Mouse (Mus musculus): ENCODE measurements around the gene Hmgb1.
"Not testable (repeated sequence)": the region's sequence is repeated elsewhere in the genome, so short reads cannot be mapped to it uniquely, and the experiment has no call there.

Hmgb1 gene

GRCm38 (mm10) chr5:149147386-149148000 lies 36.8 kb downstream of the Hmgb1 start:
- no peak for DNase-seq (ENCODE audit: low read depth, low spot score)

GRCm38 (mm10) chr5:149146691-149147090 lies 37.6 kb downstream of the Hmgb1 start:
- no peak for DNase-seq (ENCODE audit: low read depth, low spot score)

GRCm38 (mm10) chr5:149143766-149144375 lies 40.4 kb downstream of the Hmgb1 start:
- no peak for DNase-seq (ENCODE audit: low read depth, low spot score)

GRCm38 (mm10) chr5:149141155-149141554 lies 43.1 kb downstream of the Hmgb1 start:
- not testable (repeated sequence) for DNase-seq (ENCODE audit: low read depth, low spot score)

- no peak for DNase-seq (ENCODE audit: low read depth, low spot score)
Observed at GRCm38 (mm10) chr5:149140336-149140735, 44.0 kb downstream of the Hmgb1 start.

GRCm38 (mm10) chr5:149138087-149138486 lies 46.2 kb downstream of the Hmgb1 start:
- DNase-seq (ENCODE audit: low read depth, low spot score) = not testable (repeated sequence)

GRCm38 (mm10) chr5:149137447-149137846 lies 46.8 kb downstream of the Hmgb1 start:
- DNase-seq (ENCODE audit: low read depth, low spot score) = no peak

- no peak for DNase-seq (ENCODE audit: low read depth, low spot score)
Observed at GRCm38 (mm10) chr5:149136933-149137365, 47.3 kb downstream of the Hmgb1 start.

- DNase-seq (ENCODE audit: low read depth, low spot score) = no peak
Observed at GRCm38 (mm10) chr5:149135455-149136354, 48.6 kb downstream of the Hmgb1 start.

- no peak for DNase-seq (ENCODE audit: low read depth, low spot score)
Observed at GRCm38 (mm10) chr5:149134751-149135454, 49.4 kb downstream of the Hmgb1 start.

- DNase-seq (ENCODE audit: low read depth, low spot score) = no peak
Observed at GRCm38 (mm10) chr5:149128473-149128872, 55.8 kb downstream of the Hmgb1 start.

GRCm38 (mm10) chr5:149123795-149124194 lies 60.5 kb downstream of the Hmgb1 start:
- DNase-seq (ENCODE audit: low read depth, low spot score) = no peak

GRCm38 (mm10) chr5:149119341-149119881 lies 64.9 kb downstream of the Hmgb1 start:
- DNase-seq (ENCODE audit: low read depth, low spot score) = no peak

- no peak for DNase-seq (ENCODE audit: low read depth, low spot score)
Observed at GRCm38 (mm10) chr5:149117815-149118547, 66.3 kb downstream of the Hmgb1 start.

- no peak for DNase-seq (ENCODE audit: low read depth, low spot score)
Observed at GRCm38 (mm10) chr5:149114587-149114986, 69.7 kb downstream of the Hmgb1 start.

GRCm38 (mm10) chr5:149114034-149114433 lies 70.3 kb downstream of the Hmgb1 start:
- DNase-seq (ENCODE audit: low read depth, low spot score) = no peak

- no peak for DNase-seq (ENCODE audit: low read depth, low spot score)
Observed at GRCm38 (mm10) chr5:149113439-149113838, 70.8 kb downstream of the Hmgb1 start.

GRCm38 (mm10) chr5:149112559-149112958 lies 71.7 kb downstream of the Hmgb1 start:
- no peak for DNase-seq (ENCODE audit: low read depth, low spot score)

GRCm38 (mm10) chr5:149109220-149109619 lies 75.1 kb downstream of the Hmgb1 start:
- no peak for DNase-seq (ENCODE audit: low read depth, low spot score)

- DNase-seq (ENCODE audit: low read depth, low spot score) = no peak
Observed at GRCm38 (mm10) chr5:149108178-149108577, 76.1 kb downstream of the Hmgb1 start.

- no peak for DNase-seq (ENCODE audit: low read depth, low spot score)
Observed at GRCm38 (mm10) chr5:149107566-149107965, 76.7 kb downstream of the Hmgb1 start.
